Mouse (Mus musculus): ENCODE data around the gene Miga1. TPM values are rescaled to one million over a fixed set of nuclear protein-coding genes. Genes with fewer than 3 reads are reported as not detected.

Gene Miga1
- polyA plus RNA-seq, 2 experiments: 3.0 to 3.4 TPM

DNA sequence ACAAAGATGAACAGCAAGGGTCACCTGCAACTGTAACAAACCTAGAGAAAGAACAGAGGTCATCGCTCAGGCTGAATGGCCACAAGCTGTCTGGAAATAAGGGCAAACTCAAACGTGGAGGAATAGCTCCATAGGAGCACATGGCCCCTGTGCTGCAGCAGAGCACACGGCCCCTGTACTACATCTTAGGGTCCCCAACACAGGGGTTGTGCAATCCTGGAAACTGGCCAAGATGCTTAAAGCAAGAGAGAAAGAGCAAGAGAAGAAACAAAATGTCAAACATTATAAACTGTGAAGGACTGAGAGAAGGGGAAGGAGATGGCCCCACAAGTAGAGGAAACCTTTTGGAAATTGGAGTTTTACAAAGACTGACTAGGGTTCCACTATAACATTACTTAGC is 45.8 kb downstream of the Miga1 start:
- Histone ChIP-seq H3K27me3 (ENCODE audit: control insufficient read depth, insufficient read depth, low read length) (no peaks in the 10 kb centered on the region), H3K4me3 (ENCODE audit: insufficient read depth in 1 of 2, low read depth in 2 of 2, low read length in 2 of 2) (no peak overlapping the region), H3K9me3 (ENCODE audit: control insufficient read depth, low read length) (no peaks in the 10 kb centered on the region), H3K27ac (no peak overlapping the region), H3K4me2 (ENCODE audit: low read depth) (no peak overlapping the region), H3K4me1 (replicated peaks; ENCODE audit: control insufficient read depth in 2 of 2, insufficient read depth in 2 of 2, low read length in 1 of 2) (no peaks in the 10 kb centered on the region), H3K36me3 (replicated peaks; ENCODE audit: control insufficient read depth, insufficient read depth, low read depth) (no peaks in the 10 kb centered on the region), H3K9ac (replicated peaks) (no peak overlapping the region)
- DNase-seq (ENCODE audit: low read depth in 3 of 3, low spot score in 3 of 3) (no peak), ATAC-seq (ENCODE audit: insufficient read depth) (no peak)
- TF ChIP-seq EP300 (IDR thresholded peaks at IDR 0.05; ENCODE audit: low read depth) (no peak), CTCF (IDR thresholded peaks at IDR 0.05; ENCODE audit: low read depth) (no peak)
- 61% methylated on average over 3 of the region's 3 CpGs for WGBS (ENCODE audit: insufficient replicate concordance)

DNA sequence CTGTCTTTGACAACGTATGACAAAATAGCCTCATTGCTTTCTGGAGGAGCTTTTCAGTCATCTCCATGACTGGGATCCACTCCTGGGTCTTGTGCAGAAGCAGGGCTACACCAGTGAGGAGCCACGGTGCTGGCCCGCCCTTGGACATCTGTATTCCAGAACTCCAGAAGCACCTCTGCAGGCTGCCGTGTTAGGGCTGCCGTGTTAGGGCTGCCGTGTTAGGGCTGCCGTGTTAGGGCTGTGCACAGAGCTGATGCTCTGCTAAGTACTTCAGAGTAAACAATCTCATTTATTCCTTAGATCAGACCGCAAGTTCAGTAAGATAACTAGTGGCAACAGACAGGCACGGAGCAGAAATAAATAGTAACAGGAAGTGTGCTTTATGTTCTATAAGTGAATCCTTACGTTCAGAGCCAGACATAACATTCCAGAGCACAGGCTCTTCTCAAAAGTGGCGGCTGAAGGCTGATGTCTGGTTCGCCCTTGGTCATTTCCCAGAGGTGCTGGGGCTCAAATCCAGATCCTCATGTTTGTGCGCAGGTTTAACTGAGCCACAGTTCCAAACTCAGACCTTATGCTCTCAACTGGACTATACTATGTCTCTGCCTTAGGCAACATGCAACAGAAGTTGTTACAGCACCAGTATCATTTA is 46.6 kb downstream of the Miga1 start:
- Histone ChIP-seq H3K9ac (replicated peaks) (no peak overlapping the region), H3K9me3 (ENCODE audit: control insufficient read depth, low read length) (no peaks in the 10 kb centered on the region), H3K36me3 (replicated peaks; ENCODE audit: control insufficient read depth, insufficient read depth, low read depth) (no peaks in the 10 kb centered on the region), H3K27me3 (ENCODE audit: control insufficient read depth, insufficient read depth, low read length) (no peaks in the 10 kb centered on the region), H3K4me1 (replicated peaks; ENCODE audit: control insufficient read depth in 2 of 2, insufficient read depth in 2 of 2, low read length in 1 of 2) (no peaks in the 10 kb centered on the region), H3K27ac (no peak overlapping the region), H3K4me3 (ENCODE audit: insufficient read depth in 1 of 2, low read depth in 2 of 2, low read length in 2 of 2) (no peak overlapping the region), H3K4me2 (ENCODE audit: low read depth) (no peak overlapping the region)
- TF ChIP-seq CTCF (IDR thresholded peaks at IDR 0.05; ENCODE audit: low read depth) (no peak), EP300 (IDR thresholded peaks at IDR 0.05; ENCODE audit: low read depth) (no peak)
- ATAC-seq (ENCODE audit: insufficient read depth): no peak
- no peak for DNase-seq (ENCODE audit: low read depth in 3 of 3, low spot score in 3 of 3)
- WGBS (ENCODE audit: insufficient replicate concordance): 75% methylated on average over 13 of the region's 13 CpGs

DNA sequence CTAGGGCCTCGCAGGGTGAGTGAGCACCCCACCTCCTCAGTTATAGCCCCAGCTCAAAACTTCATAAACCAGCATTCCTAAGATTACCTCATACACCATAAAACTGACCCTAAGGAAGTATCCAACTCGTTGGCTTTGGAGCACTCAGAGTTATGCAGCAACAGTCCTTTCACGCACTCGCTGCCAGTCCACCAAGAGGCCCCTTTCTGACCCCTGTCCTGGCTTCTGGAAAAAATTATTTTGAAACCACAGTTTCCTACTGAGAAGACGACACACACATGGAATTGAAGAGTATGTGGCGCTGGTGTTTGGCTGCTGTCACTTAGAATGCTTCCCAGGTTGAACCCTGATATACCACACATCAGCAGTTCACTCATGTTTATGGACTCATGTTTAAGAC is 48.3 kb downstream of the Miga1 start:
- Histone ChIP-seq H3K4me3 (ENCODE audit: insufficient read depth in 1 of 2, low read depth in 2 of 2, low read length in 2 of 2) (no peak overlapping the region), H3K27ac (no peak overlapping the region), H3K4me2 (ENCODE audit: low read depth) (no peak overlapping the region), H3K27me3 (ENCODE audit: control insufficient read depth, insufficient read depth, low read length) (no peaks in the 10 kb centered on the region), H3K9ac (replicated peaks) (no peak overlapping the region), H3K4me1 (replicated peaks; ENCODE audit: control insufficient read depth in 2 of 2, insufficient read depth in 2 of 2, low read length in 1 of 2) (no peaks in the 10 kb centered on the region), H3K36me3 (replicated peaks; ENCODE audit: control insufficient read depth, insufficient read depth, low read depth) (no peaks in the 10 kb centered on the region), H3K9me3 (ENCODE audit: control insufficient read depth, low read length) (no peaks in the 10 kb centered on the region)
- DNase-seq (ENCODE audit: low read depth in 3 of 3, low spot score in 3 of 3) (no peak), ATAC-seq (ENCODE audit: insufficient read depth) (no peak)
- WGBS (ENCODE audit: insufficient replicate concordance): 75% methylated on average over 6 of the region's 6 CpGs
- TF ChIP-seq CTCF (IDR thresholded peaks at IDR 0.05; ENCODE audit: low read depth) (no peak), EP300 (IDR thresholded peaks at IDR 0.05; ENCODE audit: low read depth) (no peak)

DNA sequence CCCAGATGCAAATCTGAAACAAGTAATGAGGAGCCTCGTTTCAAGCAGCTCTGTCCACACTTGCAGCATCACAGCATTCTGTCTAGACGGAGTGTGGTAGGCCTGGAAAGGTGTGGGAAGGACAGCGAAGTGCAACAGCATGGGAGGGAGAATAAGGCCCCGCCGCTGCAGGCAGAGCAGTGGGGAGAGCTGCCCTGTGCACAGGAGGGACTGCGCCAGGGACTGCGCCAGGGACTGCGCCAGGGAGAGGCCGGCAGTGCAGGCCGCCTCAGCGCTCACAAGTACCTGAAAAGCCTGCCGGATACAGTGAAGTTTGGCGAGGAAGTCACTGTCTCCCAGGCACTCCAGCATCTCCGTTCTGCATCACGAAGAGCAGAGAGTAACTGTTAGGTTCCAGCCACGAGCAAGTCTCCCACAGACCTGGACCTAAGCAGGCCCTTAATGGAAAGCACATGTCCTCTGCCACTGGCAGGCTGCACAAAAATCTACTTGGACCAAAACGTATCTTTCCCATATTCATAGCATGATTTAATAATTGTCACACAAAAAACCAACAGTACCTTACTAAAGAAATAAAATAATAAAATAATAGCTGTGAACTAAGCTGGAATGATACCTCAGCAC is 49.9 kb downstream of the Miga1 start:
- H3K4me3 ChIP-seq (ENCODE audit: insufficient read depth in 1 of 2, low read depth in 2 of 2, low read length in 2 of 2): no peak overlapping the region
- no peak for DNase-seq (ENCODE audit: low read depth in 3 of 3, low spot score in 3 of 3)
- TF ChIP-seq CTCF (IDR thresholded peaks at IDR 0.05; ENCODE audit: low read depth) (no peak), EP300 (IDR thresholded peaks at IDR 0.05; ENCODE audit: low read depth) (no peak)
- no peaks in the 10 kb centered on the region for H3K36me3 ChIP-seq (replicated peaks; ENCODE audit: control insufficient read depth, insufficient read depth, low read depth)
- no peak overlapping the region for H3K27ac ChIP-seq
- no peak overlapping the region for H3K4me2 ChIP-seq (ENCODE audit: low read depth)
- 82% methylated on average over 17 of the region's 17 CpGs for WGBS (ENCODE audit: insufficient replicate concordance)
- no peaks in the 10 kb centered on the region for H3K4me1 ChIP-seq (replicated peaks; ENCODE audit: control insufficient read depth in 2 of 2, insufficient read depth in 2 of 2, low read length in 1 of 2)
- no peaks in the 10 kb centered on the region for H3K27me3 ChIP-seq (ENCODE audit: control insufficient read depth, insufficient read depth, low read length)
- H3K9ac ChIP-seq (replicated peaks): no peak overlapping the region
- no peak for ATAC-seq (ENCODE audit: insufficient read depth)
- H3K9me3 ChIP-seq (ENCODE audit: control insufficient read depth, low read length): no peaks in the 10 kb centered on the region

DNA sequence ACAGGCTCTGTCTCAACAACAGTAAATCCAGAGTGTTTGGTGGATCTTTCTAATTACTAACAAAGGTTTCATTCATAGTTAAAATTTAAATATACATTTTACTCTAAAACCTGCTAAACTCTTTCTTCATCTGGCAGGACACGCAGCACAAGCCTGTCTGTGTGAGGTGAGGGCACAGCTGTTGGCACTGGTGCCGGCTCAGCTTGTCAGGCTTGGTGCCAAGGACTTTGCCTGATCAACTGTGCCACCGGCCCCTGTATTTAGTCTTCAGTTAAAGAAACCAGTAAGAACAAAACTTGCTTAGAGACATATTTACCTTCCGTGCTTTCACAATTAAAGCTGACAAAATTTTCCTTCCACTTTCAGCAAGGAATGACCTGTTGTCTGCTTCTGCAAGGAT is 51.5 kb downstream of the Miga1 start:
- Histone ChIP-seq H3K27me3 (ENCODE audit: control insufficient read depth, insufficient read depth, low read length) (no peaks in the 10 kb centered on the region), H3K9ac (replicated peaks) (no peak overlapping the region), H3K4me3 (ENCODE audit: insufficient read depth in 1 of 2, low read depth in 2 of 2, low read length in 2 of 2) (no peak overlapping the region), H3K4me1 (replicated peaks; ENCODE audit: control insufficient read depth in 2 of 2, insufficient read depth in 2 of 2, low read length in 1 of 2) (no peaks in the 10 kb centered on the region), H3K9me3 (ENCODE audit: control insufficient read depth, low read length) (no peaks in the 10 kb centered on the region), H3K4me2 (ENCODE audit: low read depth) (no peak overlapping the region), H3K27ac (no peak overlapping the region), H3K36me3 (replicated peaks; ENCODE audit: control insufficient read depth, insufficient read depth, low read depth) (no peaks in the 10 kb centered on the region)
- WGBS (ENCODE audit: insufficient replicate concordance): 79% methylated on average over 4 of the region's 4 CpGs
- TF ChIP-seq EP300 (IDR thresholded peaks at IDR 0.05; ENCODE audit: low read depth) (no peak), CTCF (IDR thresholded peaks at IDR 0.05; ENCODE audit: low read depth) (no peak)
- DNase-seq (ENCODE audit: low read depth in 3 of 3, low spot score in 3 of 3): no peak
- ATAC-seq (ENCODE audit: insufficient read depth): no peak

Data from liver, embryonic 14.5 days (tissue).